Mouse (Mus musculus) testis, postnatal 14 days (tissue): ENCODE measurements around the gene Ascc3.

Experiments used
- DNase-seq: peaks from one replicate; pipeline ENCODE4 v3.0.0; 2021; ENCODE audit warnings: low spot score

The Ascc3 gene

GRCm38 (mm10) chr10:50762984-50763383 is 170.5 kb downstream of the Ascc3 start:
- DNase-seq: no peak

- no peak for DNase-seq
Observed at GRCm38 (mm10) chr10:50763457-50764310, 171.2 kb downstream of the Ascc3 start.

- no peak for DNase-seq
Observed at GRCm38 (mm10) chr10:50772811-50773210, 180.3 kb downstream of the Ascc3 start.

- no peak for DNase-seq
Observed at GRCm38 (mm10) chr10:50773846-50774245, 181.4 kb downstream of the Ascc3 start.

- no peak for DNase-seq
Observed at GRCm38 (mm10) chr10:50792840-50793239, 200.4 kb downstream of the Ascc3 start.

- DNase-seq: no peak
Observed at GRCm38 (mm10) chr10:50801594-50801993, 209.1 kb downstream of the Ascc3 start.

GRCm38 (mm10) chr10:50802380-50802779 is 209.9 kb downstream of the Ascc3 start:
- no peak for DNase-seq

GRCm38 (mm10) chr10:50806166-50806565 is 213.7 kb downstream of the Ascc3 start:
- DNase-seq: no peak

- DNase-seq: no peak
Observed at GRCm38 (mm10) chr10:50822363-50822762, 229.9 kb downstream of the Ascc3 start.

GRCm38 (mm10) chr10:50826829-50827228 is 234.4 kb downstream of the Ascc3 start:
- DNase-seq: no peak

- no peak for DNase-seq
Observed at GRCm38 (mm10) chr10:50834533-50834932, 242.1 kb downstream of the Ascc3 start.

- no peak for DNase-seq
Observed at GRCm38 (mm10) chr10:50843363-50843762, 250.9 kb downstream of the Ascc3 start.

GRCm38 (mm10) chr10:50868202-50868601 is 275.7 kb downstream of the Ascc3 start:
- no peak for DNase-seq

- no peak for DNase-seq
Observed at GRCm38 (mm10) chr10:50876952-50877351, 284.5 kb downstream of the Ascc3 start.

GRCm38 (mm10) chr10:50881476-50882069 is 289.1 kb downstream of the Ascc3 start:
- DNase-seq: no peak

GRCm38 (mm10) chr10:50882366-50882765 is 289.9 kb downstream of the Ascc3 start:
- no peak for DNase-seq

- DNase-seq: no peak
Observed at GRCm38 (mm10) chr10:50886305-50886704, 293.8 kb downstream of the Ascc3 start.

GRCm38 (mm10) chr10:50890621-50891020 is 298.2 kb downstream of the Ascc3 start:
- DNase-seq: no peak

GRCm38 (mm10) chr10:50891876-50892711 is 299.6 kb downstream of the Ascc3 start:
- no peak for DNase-seq

- DNase-seq: no peak
Observed at GRCm38 (mm10) chr10:50892751-50893320, 300.4 kb downstream of the Ascc3 start.

- no peak for DNase-seq
Observed at GRCm38 (mm10) chr10:50893546-50893945, 301.1 kb downstream of the Ascc3 start.
